Mouse (Mus musculus): ENCODE data around the gene Catsperd. TPM values are rescaled to one million over a fixed set of nuclear protein-coding genes. Genes with fewer than 3 reads are reported as not detected.

The Catsperd gene
- total RNA-seq, 2 experiments from 2014 or later = 0.15 TPM; not detected in 1

DNA sequence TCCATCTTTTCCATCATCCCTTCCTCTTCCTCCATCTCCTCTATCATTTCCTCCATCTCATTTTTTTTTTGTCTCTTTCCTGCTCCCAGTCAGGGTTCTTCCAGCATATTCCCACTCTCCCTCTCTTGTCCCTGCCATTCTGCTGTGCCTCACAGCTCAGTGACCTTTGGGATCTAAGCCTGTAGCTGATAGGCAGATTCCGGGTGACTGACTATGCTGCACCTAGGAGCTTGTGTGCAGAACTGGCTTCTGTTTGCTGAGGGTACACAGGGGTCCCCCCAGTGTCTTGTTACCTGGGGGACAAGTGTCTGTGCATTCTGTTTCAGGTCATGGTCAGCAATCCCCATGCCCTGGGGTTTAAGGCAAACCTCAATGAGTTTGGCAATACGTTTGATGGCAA is 26.8 kb downstream of the Catsperd start:
- intact Hi-C loops (cut with DNase I) = no loop called here
- no peak for DNase-seq

DNA sequence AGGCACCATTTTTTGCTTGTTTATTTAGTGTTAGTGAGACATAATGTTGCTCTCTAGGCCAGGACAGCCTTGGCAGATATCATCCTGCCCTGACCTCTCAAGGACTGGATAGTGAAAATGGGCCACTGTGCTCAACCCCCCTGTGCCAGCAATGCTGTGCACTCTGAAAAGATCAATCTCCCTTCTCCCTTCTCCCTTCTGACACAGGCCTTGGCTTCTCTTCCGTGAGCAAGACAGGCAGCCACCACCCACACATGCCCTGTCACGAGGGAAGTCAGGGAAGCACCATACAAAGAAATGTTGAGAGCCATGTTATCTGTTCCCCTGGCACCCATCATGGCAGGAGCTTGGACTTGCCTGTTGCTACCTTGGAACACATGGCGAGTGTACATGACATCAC is 27.4 kb downstream of the Catsperd start:
- no peak for DNase-seq
- intact Hi-C loops (cut with DNase I) = no loop called here

GRCm38 (mm10) chr17:56656171-56656570 is 28.2 kb downstream of the Catsperd start:
- no peak for DNase-seq
- intact Hi-C loops (cut with DNase I) = no loop called here

GRCm38 (mm10) chr17:56663659-56664058 is 35.7 kb downstream of the Catsperd start:
- DNase-seq = no peak
- intact Hi-C loops (cut with DNase I) = loop anchor here (10.0 kb wide), 1 partner anchor 309 kb away; no protein-coding TSS in a partner anchor

GRCm38 (mm10) chr17:56664333-56664732 is 36.4 kb downstream of the Catsperd start:
- no peak for DNase-seq
- intact Hi-C loops (cut with DNase I) = loop anchor here (10.0 kb wide), 1 partner anchor 310 kb away; no protein-coding TSS in a partner anchor

- no peak for DNase-seq
- intact Hi-C loops (cut with DNase I) = loop anchor here (5.0 to 10.0 kb wide), 2 partner anchors 54 to 312 kb away; partner anchors contain the start of gene Rpl36
These were observed 38.4 kb downstream of the Catsperd start for GRCm38 (mm10) chr17:56666384-56666783.

- intact Hi-C loops (cut with DNase I) = loop anchor here (5.0 to 10.0 kb wide), 2 partner anchors 55 to 313 kb away; partner anchors contain the start of gene Rpl36
- no peak for DNase-seq
These were observed 39.6 kb downstream of the Catsperd start for GRCm38 (mm10) chr17:56667591-56667990.

DNA sequence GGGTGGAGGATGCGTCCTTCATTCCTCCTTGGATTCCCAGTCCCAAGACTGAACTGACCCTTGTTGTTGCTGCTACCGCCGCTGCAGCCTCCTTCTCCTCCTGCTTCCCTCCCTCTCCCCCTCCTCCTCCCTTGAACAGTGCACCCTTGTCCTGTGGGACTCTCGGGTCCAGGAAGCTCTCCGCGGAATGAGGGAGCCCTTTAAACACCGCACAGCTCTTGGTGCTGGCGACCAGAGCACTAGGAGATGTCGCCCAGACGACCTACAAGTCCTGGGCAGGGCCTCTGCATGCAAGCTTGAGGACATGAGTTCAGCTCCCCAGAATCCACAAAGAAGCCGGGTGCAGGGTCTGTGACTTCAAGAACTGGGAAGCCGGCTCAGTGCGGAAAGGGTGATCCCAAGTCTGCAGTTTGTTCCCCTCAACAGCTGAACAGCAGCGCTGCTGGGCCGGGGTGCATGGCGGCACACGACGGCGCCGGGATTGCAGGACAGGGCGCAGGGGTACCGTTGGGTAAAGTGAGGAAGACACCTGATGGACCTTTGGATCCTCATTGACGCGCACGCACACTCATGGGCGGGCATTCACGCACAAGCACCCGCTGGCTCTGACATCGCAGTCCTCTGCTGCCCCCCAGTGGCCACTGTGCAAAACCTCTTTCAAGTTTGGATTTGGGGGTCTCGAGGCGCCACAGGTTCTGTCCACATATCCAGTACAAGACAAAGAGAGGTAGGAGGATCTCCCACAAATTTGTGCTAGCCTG is 40.6 kb downstream of the Catsperd start:
- intact Hi-C loops (cut with DNase I) = loop anchor here (5.0 to 10.0 kb wide), 2 partner anchors 56 to 314 kb away; partner anchors contain the start of gene Rpl36

DNA sequence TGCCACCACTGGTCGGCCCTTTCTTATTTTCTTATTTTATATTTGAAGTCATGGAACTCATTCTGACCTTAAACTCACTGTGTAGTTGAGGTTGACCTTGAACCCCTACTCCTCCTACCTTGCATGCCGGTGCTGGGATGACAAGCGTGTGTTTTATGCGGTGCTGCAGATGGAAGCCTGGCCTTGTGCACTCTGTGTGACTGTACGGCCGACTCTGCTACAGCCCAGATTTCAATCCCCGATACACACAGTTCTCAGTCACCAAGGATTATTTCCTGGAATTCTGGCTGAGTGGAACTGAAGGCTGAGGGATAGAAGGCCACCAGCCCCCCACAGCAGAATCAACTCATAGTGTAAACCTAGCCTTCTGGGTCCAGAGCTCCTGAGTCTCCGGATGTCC is 41.8 kb downstream of the Catsperd start:
- intact Hi-C loops (cut with DNase I) = loop anchor here (5.0 to 10.0 kb wide), 2 partner anchors 57 to 315 kb away; partner anchors contain the start of gene Rpl36
- DNase-seq = no peak

More for the DNA sequence above, 40.6 kb downstream of the Catsperd start:
- peak; percentile 68 to 74 for DNase-seq

- DNase-seq = peak; percentile 96 to 99
- intact Hi-C loops (cut with DNase I) = no loop called here
These were observed 45.2 kb downstream of the Catsperd start, which contains the start of gene Ranbp3 for GRCm38 (mm10) chr17:56672941-56673646. Gene Ranbp3, plus strand, starts transcription at chr17:56673294.

GRCm38 (mm10) chr17:56673647-56674416 is 45.9 kb downstream of the Catsperd start:
- DNase-seq = no peak
- intact Hi-C loops (cut with DNase I) = no loop called here

- no peak for DNase-seq
- intact Hi-C loops (cut with DNase I) = no loop called here
These were observed 53.8 kb downstream of the Catsperd start for GRCm38 (mm10) chr17:56681791-56682190.

DNA sequence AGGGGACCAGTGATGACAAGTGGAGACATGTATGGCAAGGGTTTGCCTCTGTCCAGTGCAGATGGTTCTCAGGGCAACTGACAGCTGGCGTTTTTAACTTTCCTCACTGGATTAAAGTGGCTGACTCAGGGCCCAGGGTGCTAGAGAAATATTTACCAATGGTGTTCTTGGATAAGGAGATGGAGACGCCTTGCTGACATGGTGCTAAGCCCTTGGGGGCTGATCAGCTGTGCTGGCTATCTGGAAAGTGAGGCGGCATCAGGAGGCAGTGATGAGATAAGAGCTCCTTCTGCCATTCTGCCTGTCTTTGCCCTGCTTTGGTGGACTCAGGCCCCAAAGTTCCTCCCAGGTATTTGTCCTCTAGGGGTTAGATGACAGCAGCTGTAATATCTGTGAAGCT is 54.9 kb downstream of the Catsperd start:
- intact Hi-C loops (cut with DNase I) = no loop called here
- DNase-seq = no peak

GRCm38 (mm10) chr17:56683546-56684140 is 55.7 kb downstream of the Catsperd start:
- intact Hi-C loops (cut with DNase I) = no loop called here
- DNase-seq = no peak

DNA sequence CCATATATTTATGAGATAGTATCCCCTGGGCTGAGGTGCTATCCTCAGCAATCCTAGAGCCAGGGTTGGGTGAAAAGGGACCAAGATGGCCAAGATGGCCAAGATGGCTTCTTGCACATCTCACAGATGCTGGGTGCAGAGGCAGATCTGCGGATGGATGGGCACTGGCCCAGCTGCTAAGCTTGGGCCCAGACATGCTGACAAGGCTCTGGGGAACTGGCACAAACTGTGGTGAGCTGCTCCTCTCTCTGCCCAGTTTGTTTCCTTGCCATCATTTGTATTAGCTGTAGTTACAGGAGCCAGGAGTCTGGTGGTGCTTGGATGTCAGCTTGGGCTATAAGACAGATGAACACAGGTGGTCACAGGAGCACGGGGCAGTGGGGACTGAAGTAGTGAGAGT is 56.7 kb downstream of the Catsperd start:
- intact Hi-C loops (cut with DNase I) = no loop called here
- DNase-seq = no peak

- DNase-seq = no peak
- intact Hi-C loops (cut with DNase I) = no loop called here
These were observed 58.9 kb downstream of the Catsperd start for GRCm38 (mm10) chr17:56686801-56687200.

- no peak for DNase-seq
- intact Hi-C loops (cut with DNase I) = no loop called here
These were observed 60.1 kb downstream of the Catsperd start for GRCm38 (mm10) chr17:56688045-56688444.

DNA sequence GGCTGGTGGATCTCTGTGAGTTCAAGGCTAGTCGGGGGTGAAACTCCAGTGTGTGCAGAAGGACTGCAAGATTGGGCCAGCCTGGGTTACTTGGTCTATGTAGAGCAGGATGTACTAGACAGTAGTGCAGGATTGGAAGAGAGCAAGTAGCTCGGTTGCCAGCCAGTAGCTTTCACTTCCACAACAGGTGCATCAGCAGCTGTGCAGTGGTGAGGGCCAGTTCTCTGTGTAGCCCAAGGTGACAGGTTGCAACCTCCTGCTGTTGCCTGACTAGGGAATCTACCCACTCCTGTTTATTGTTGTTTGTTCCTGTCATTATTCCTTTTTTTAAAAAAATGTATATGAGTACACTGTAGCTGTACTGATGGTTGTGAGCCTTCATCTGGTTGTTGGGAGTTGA is 60.7 kb downstream of the Catsperd start:
- intact Hi-C loops (cut with DNase I) = no loop called here
- DNase-seq = no peak

DNA sequence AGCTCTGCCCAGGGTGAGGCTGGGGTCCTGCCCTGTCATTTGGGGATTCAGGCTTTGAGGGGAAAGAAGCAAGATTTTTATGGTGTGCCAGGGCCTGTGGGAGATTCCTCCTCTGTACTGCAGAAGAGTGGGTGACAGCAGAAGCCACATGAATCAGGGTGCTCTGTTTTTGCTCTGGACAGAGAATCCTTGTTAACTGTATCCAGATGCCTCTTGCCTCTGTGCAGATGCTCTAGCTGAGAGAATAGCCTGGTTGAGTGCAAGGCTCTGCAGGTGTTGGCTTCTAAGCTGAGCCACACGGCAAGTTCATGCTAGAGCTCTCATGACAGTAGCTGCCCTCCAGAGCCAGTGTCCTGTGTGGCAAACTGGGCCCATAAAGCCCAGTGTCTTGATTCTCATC is 65.5 kb downstream of the Catsperd start:
- intact Hi-C loops (cut with DNase I) = loop anchor here (5.0 kb wide), 1 partner anchor 64 kb away; the partner anchor contains the start of gene Nrtn

GRCm38 (mm10) chr17:56693851-56694310 is 65.9 kb downstream of the Catsperd start:
- DNase-seq = peak in 1 of 2 experiments; percentile 47
- intact Hi-C loops (cut with DNase I) = loop anchor here (5.0 kb wide), 1 partner anchor 63 kb away; the partner anchor contains the start of gene Nrtn

More for the DNA sequence above, 65.5 kb downstream of the Catsperd start:
- DNase-seq = no peak
